Mouse (Mus musculus) erythroblast, embryonic 14.5 days (primary cell): ENCODE measurements around the gene Slco3a1. TPM values are rescaled to one million over a fixed set of nuclear protein-coding genes. Genes with fewer than 3 reads are reported as not detected.

ENCODE experiments used
- H3K27me3 ChIP-seq: 2 replicates; pipeline ENCODE4 v1.6.1; 2012; ENCODE audit warnings: inconsistent platforms; ENCODE audit not compliant: control insufficient read depth
- H3K36me3 ChIP-seq: 2 replicates; pipeline ENCODE4 v1.6.1; 2012; ENCODE audit warnings: mild to moderate bottlenecking, inconsistent platforms; ENCODE audit not compliant: control insufficient read depth
- H3K4me1 ChIP-seq: 2 replicates; pipeline ENCODE4 v1.6.1; 2012; ENCODE audit warnings: inconsistent platforms; ENCODE audit not compliant: control insufficient read depth
- H3K4me3 ChIP-seq: replicated peaks from 2 replicates; pipeline ENCODE3; 2012; ENCODE audit warnings: moderate library complexity, mild to moderate bottlenecking, inconsistent platforms
- H3K9me3 ChIP-seq: 2 replicates; pipeline ENCODE4 v1.6.1; 2012; ENCODE audit warnings: low read length, inconsistent platforms, mixed read lengths; ENCODE audit not compliant: control insufficient read depth
- GATA1 ChIP-seq: IDR thresholded peaks from 2 replicates; pipeline ENCODE4 v1.6.1; 2012; ENCODE audit warnings: low read length, inconsistent platforms, mixed read lengths
- TAL1 ChIP-seq: IDR thresholded peaks from 3 replicates; pipeline ENCODE4 v1.6.1; 2012; ENCODE audit warnings: low read length, inconsistent platforms, mixed read lengths
- polyA plus RNA-seq: library from polyadenylated mRNA; stranded (reverse); fragments of >175 nt; gene quantifications from 2 replicates; pipeline ENCODE4 v1.2.3, GENCODE M21; 2012

The Slco3a1 gene
- polyA plus RNA-seq, 1 experiment: 0.06 TPM

DNA sequence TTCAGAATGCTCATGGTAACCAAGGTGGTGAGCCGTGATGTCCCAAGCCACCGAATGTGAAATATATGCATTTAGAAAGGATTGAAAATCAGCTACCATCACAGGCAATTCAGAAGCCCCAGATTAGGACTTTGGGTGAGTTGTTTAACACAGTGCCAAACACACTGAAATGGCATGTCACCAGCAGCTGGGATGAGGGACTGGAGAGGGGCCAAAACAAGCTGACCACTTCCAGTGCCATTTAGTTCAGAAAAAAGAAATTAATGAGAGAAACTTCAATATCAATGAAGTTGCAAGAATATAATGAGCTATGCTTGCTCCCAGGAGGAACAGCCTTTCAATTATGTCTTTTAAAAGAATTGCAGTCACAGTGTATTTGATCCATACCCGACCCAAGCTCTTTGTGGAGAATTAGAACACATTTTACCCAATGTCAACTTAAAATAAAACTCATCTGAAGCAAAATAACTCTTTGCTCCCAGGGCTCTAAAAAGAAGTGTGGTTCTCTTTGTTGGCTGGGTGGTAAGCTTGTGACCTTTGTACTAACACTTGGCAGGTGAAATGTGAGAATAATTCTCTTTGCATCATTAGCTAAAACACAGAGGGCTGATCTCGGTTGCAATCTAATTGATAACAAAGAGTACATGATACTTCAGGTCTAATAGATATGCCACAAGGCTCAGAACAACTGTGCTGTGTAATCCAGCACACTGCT, 56.2 kb downstream of the Slco3a1 start:
- Histone ChIP-seq H3K4me1 (no peaks in the 10 kb centered on the region), H3K9me3 (no peaks in the 10 kb centered on the region), H3K4me3 (no peak overlapping the region), H3K27me3 (no peaks in the 10 kb centered on the region), H3K36me3 (no peaks in the 10 kb centered on the region)
- TF ChIP-seq GATA1: no peak
- TF ChIP-seq TAL1: no peak

DNA sequence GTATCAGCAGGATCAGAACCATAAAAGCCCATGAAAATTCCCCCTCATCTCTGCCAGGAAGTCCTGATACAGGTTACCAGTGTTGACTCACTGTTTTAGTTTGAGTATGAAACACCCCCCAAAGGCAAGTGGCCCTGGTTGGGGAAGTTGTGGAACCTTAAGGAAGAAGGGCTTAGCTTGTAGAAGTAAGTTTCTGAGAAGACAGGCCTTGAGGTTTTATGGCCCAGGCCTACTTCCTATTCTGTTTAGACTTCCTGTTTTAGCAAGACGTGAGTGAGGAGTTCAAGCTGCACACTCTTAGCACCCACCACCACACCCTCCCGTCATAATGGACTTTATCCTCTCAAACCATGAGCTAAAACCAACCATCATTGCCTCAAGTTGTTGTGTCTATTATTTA, 57.4 kb downstream of the Slco3a1 start:
- Histone ChIP-seq H3K4me1 (no peaks in the 10 kb centered on the region), H3K27me3 (no peaks in the 10 kb centered on the region), H3K36me3 (no peaks in the 10 kb centered on the region), H3K4me3 (no peak overlapping the region), H3K9me3 (no peaks in the 10 kb centered on the region)
- TF ChIP-seq GATA1 (no peak), TAL1 (no peak)

- Histone ChIP-seq H3K4me3 (no peak overlapping the region), H3K9me3 (no peaks in the 10 kb centered on the region), H3K4me1 (no peaks in the 10 kb centered on the region), H3K36me3 (no peaks in the 10 kb centered on the region), H3K27me3 (no peaks in the 10 kb centered on the region)
- no peak for TF ChIP-seq TAL1
- no peak for TF ChIP-seq GATA1
These were observed 59.1 kb downstream of the Slco3a1 start for GRCm38 (mm10) chr7:74495451-74495850.

- H3K27me3 ChIP-seq: no peaks in the 10 kb centered on the region
- no peaks in the 10 kb centered on the region for H3K36me3 ChIP-seq
- TF ChIP-seq TAL1 (no peak), GATA1 (no peak)
- no peaks in the 10 kb centered on the region for H3K4me1 ChIP-seq
- no peaks in the 10 kb centered on the region for H3K9me3 ChIP-seq
- no peak overlapping the region for H3K4me3 ChIP-seq
These were observed 60.8 kb downstream of the Slco3a1 start for GRCm38 (mm10) chr7:74493775-74494174.

GRCm38 (mm10) chr7:74491683-74492355, 62.8 kb downstream of the Slco3a1 start:
- no peaks in the 10 kb centered on the region for H3K27me3 ChIP-seq
- no peak overlapping the region for H3K4me3 ChIP-seq
- no peak for TF ChIP-seq GATA1
- TF ChIP-seq TAL1: no peak
- no peaks in the 10 kb centered on the region for H3K4me1 ChIP-seq
- no peaks in the 10 kb centered on the region for H3K9me3 ChIP-seq
- H3K36me3 ChIP-seq: no peaks in the 10 kb centered on the region

- H3K9me3 ChIP-seq: no peaks in the 10 kb centered on the region
- TF ChIP-seq GATA1 (no peak), TAL1 (no peak)
- H3K4me3 ChIP-seq: no peak overlapping the region
- no peaks in the 10 kb centered on the region for H3K4me1 ChIP-seq
- no peaks in the 10 kb centered on the region for H3K36me3 ChIP-seq
- no peaks in the 10 kb centered on the region for H3K27me3 ChIP-seq
These were observed 66.4 kb downstream of the Slco3a1 start for GRCm38 (mm10) chr7:74488141-74488540.

DNA sequence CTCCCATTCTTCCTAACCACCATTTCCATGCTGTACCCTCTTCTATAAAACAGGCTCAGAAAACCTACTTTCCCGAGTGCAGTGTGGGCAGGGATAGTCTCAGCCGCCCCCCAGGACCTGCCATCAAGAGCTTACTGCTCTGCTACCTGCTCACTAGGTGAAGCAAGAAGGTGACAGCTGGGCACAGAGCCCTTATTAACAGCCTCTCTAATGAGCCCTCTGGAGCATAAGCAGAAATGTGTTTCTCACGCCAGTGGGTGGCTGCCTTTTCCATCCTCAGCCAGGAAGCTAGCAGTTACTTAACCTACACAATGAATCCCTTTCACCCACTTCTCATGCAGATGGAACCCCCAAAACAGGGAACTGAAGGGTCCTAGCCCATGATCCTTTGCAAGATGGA, 66.9 kb downstream of the Slco3a1 start:
- no peaks in the 10 kb centered on the region for H3K9me3 ChIP-seq
- H3K4me3 ChIP-seq: no peak overlapping the region
- no peaks in the 10 kb centered on the region for H3K4me1 ChIP-seq
- no peaks in the 10 kb centered on the region for H3K36me3 ChIP-seq
- TF ChIP-seq TAL1 (no peak), GATA1 (no peak)
- no peaks in the 10 kb centered on the region for H3K27me3 ChIP-seq

GRCm38 (mm10) chr7:74486083-74486482, 68.5 kb downstream of the Slco3a1 start:
- H3K4me1 ChIP-seq: no peaks in the 10 kb centered on the region
- TF ChIP-seq GATA1 (no peak), TAL1 (no peak)
- no peak overlapping the region for H3K4me3 ChIP-seq
- no peaks in the 10 kb centered on the region for H3K36me3 ChIP-seq
- H3K9me3 ChIP-seq: no peaks in the 10 kb centered on the region
- no peaks in the 10 kb centered on the region for H3K27me3 ChIP-seq

- TF ChIP-seq GATA1 (no peak), TAL1 (no peak)
- no peaks in the 10 kb centered on the region for H3K9me3 ChIP-seq
- no peaks in the 10 kb centered on the region for H3K4me1 ChIP-seq
- no peak overlapping the region for H3K4me3 ChIP-seq
- no peaks in the 10 kb centered on the region for H3K27me3 ChIP-seq
- H3K36me3 ChIP-seq: no peaks in the 10 kb centered on the region
These were observed 68.9 kb downstream of the Slco3a1 start for GRCm38 (mm10) chr7:74485669-74486068.
